Mouse (Mus musculus): ENCODE measurements at regions not wholly inside any gene's neighbourhood (a gene's known extent, or its start where the extent isn't known, plus 50 kb on each side); places are given as distances from the start of the nearest gene placed in this dataset.

DNA sequence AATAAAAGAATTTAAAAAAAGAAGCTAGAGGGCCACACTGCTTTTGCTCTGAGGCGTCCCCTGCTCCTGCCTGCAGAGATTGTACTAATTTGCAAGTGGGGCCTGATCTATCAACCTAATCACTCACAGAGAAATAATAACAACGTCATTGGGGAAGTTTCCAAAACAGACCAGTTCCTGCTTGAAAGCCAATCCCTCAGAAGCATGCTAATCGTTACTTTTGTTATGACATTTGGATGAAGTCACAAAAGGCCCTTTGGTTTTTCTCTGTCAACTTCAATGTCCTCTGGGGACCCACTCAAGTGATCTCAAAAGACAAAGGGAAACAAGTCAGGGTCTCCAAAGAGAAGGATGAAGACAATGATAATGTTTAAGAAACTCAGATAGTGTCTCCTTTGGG, 72.2 kb upstream of the Srd5a3 start:
- dilution Hi-C loops (cut with MboI; ENCODE audit: extremely low pct_ligation_motif_present, extremely low pct_unique_long_range_greater_than_20kb, low sequenced_read_pairs) = no loop called here
- no peak overlapping the region for H3K4me3 ChIP-seq (replicated peaks in 1 of 3; ENCODE audit: low read depth in 2 of 3, low read length in 2 of 3, poor library complexity in 1 of 3)
- H3K4me1 ChIP-seq (ENCODE audit: control insufficient read depth in 1 of 2, insufficient read depth in 2 of 2) = peaks cover 4 to 34% of the 10 kb centered on the region in 2 experiments
- no peak overlapping the region for H3K27ac ChIP-seq (ENCODE audit: insufficient read depth, low read depth)
- no peaks in the 10 kb centered on the region for H3K9me3 ChIP-seq (replicated peaks; ENCODE audit: low read length)
- no peaks in the 10 kb centered on the region for H3K36me3 ChIP-seq (replicated peaks in 1 of 2; ENCODE audit: control insufficient read depth in 1 of 2, insufficient read depth in 1 of 2, low read length in 1 of 2)
- H3K79me2 ChIP-seq (replicated peaks; ENCODE audit: control insufficient read depth, extremely low read depth, insufficient read depth, poor library complexity, severe bottlenecking) = no peaks in the 10 kb centered on the region
- peak overlapping the region; percentile 72; the same call in 1 of the 2 replicates for H3K4me2 ChIP-seq (ENCODE audit: insufficient read depth, low read depth, poor library complexity, severe bottlenecking)
- peak; percentile 73 for DNase-seq (ENCODE audit: extremely low read depth)
- in situ Hi-C loops (cut with MboI; ENCODE audit: low pct_ligation_motif_present, low pct_unique_long_range_greater_than_20kb, low sequenced_read_pairs) = no loop called here
- H3K9ac ChIP-seq (ENCODE audit: insufficient read depth, low read depth) = 0 out of 2 replicates have a peak overlapping the region, but pooled peaks have one; percentile 4
- peak; percentile 64; the same call in 1 of the 2 replicates for TF ChIP-seq ELF1 (IDR thresholded peaks at IDR 0.05; ENCODE audit: low read depth, low read length)
- peak; percentile 71; the same call in 1 of the 2 replicates for TF ChIP-seq MEF2A (IDR thresholded peaks at IDR 0.05; ENCODE audit: borderline replicate concordance, low read depth, low read length)
- TF ChIP-seq RCOR1 (conservative IDR thresholded peaks at IDR 0.05; ENCODE audit: low read depth, low read length) = no peak
- no peak for TF ChIP-seq SIN3A (IDR thresholded peaks at IDR 0.05; ENCODE audit: low read length)
- TF ChIP-seq NELFE (IDR thresholded peaks at IDR 0.05; ENCODE audit: low read depth, low read length) = no peak
- no peak for TF ChIP-seq MYC (IDR thresholded peaks at IDR 0.05; ENCODE audit: low read depth, low read length)
- no peak for TF ChIP-seq USF2 (conservative IDR thresholded peaks at IDR 0.05; ENCODE audit: low read depth, low read length)
- no peak for TF ChIP-seq TBP (conservative IDR thresholded peaks at IDR 0.05; ENCODE audit: low read depth, low read length)
- TF ChIP-seq ZKSCAN1 (IDR thresholded peaks at IDR 0.05; ENCODE audit: borderline replicate concordance, low read depth, low read length) = no peak
- no peak for TF ChIP-seq USF1 (IDR thresholded peaks at IDR 0.05; ENCODE audit: low read depth, low read length)
- no peak for TF ChIP-seq GABPA (IDR thresholded peaks at IDR 0.05; ENCODE audit: insufficient replicate concordance, low read depth, low read length)
- TF ChIP-seq CHD2 (IDR thresholded peaks at IDR 0.05; ENCODE audit: low read length) = no peak
- TF ChIP-seq MAX (IDR thresholded peaks at IDR 0.05; ENCODE audit: low read length) = no peak
- TF ChIP-seq HCFC1 (IDR thresholded peaks at IDR 0.05; ENCODE audit: low read depth, low read length) = no peak
- peak; percentile 92 for TF ChIP-seq IRF4 (IDR thresholded peaks at IDR 0.05; ENCODE audit: low read depth, low read length)
- TF ChIP-seq NRF1 (IDR thresholded peaks at IDR 0.05; ENCODE audit: low read depth, low read length) = no peak
- no peak for TF ChIP-seq ZMIZ1 (IDR thresholded peaks at IDR 0.05; ENCODE audit: low read depth, low read length)
- TF ChIP-seq SMC3 (IDR thresholded peaks at IDR 0.05; ENCODE audit: low read depth, low read length) = no peak
- TF ChIP-seq JUND (conservative IDR thresholded peaks at IDR 0.05; ENCODE audit: low read depth, low read length) = peak; percentile 61
- peak; percentile 85 for TF ChIP-seq ETS1 (conservative IDR thresholded peaks at IDR 0.05; ENCODE audit: low read depth, low read length)
- no peak for TF ChIP-seq MXI1 (IDR thresholded peaks at IDR 0.05; ENCODE audit: low read depth, low read length)
- TF ChIP-seq UBTF (IDR thresholded peaks at IDR 0.05; ENCODE audit: low read depth, low read length) = no peak
- TF ChIP-seq JUN (IDR thresholded peaks at IDR 0.05; ENCODE audit: insufficient read depth, low read depth, low read length) = peak; percentile 65; the same call in 1 of the 2 replicates
- TF ChIP-seq ZC3H11A (IDR thresholded peaks at IDR 0.05; ENCODE audit: low read depth, low read length) = no peak
- TF ChIP-seq MAFK (IDR thresholded peaks at IDR 0.05; ENCODE audit: insufficient replicate concordance, low read length) = no peak
- peak; percentile 69 for TF ChIP-seq BHLHE40 (IDR thresholded peaks at IDR 0.05; ENCODE audit: low read depth, low read length)
- TF ChIP-seq MAZ (IDR thresholded peaks at IDR 0.05; ENCODE audit: low read depth, low read length) = 0 out of 2 replicates have a peak, but pooled peaks have one; percentile 36
- TF ChIP-seq EP300 (IDR thresholded peaks at IDR 0.05; ENCODE audit: low read length) = peak; percentile 76
- H3K27me3 ChIP-seq (replicated peaks) = no peaks in the 10 kb centered on the region
